Mouse (Mus musculus): ENCODE data around the gene Tmem206.

Gene Tmem206

GRCm38 (mm10) chr1:191306316-191306715 is 19.4 kb upstream of the Tmem206 start:
- in situ Hi-C loops (cut with MboI, MseI), result no loop called here

DNA sequence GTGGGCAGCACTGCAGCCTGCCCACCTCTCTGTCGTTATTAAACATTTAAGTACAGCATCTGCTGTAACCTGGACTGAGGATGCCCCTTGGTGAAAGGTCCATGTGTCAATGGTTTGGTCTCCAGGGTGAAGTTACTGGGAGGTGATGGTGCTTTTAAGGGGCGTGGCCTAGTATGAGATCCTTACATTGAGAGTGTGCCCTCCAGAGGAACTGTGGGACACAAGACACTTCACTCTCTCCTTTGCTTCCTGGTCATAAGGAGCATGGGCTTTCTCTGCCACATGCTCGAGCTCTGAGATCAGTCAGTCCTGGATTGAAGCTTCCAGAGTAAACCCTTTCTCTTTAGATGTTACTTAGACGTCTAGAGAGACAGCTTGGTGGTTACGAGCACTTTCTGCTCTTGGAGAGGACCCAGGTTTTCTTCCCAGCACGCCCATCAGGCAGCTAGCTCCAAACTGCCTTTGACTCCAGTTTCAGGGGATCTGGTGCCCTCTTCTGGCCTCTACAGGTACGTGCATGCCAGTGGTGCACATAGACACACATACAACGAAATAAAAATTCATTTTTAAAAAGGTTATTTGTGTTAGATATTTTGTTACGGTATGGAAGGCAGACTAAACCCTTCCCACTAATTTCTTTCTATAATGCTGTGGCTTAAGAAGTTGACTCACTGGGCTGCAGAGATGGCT is 17.8 kb upstream of the Tmem206 start:
- in situ Hi-C loops (cut with MboI, MseI), result no loop called here

GRCm38 (mm10) chr1:191311296-191311898 is 14.3 kb upstream of the Tmem206 start:
- in situ Hi-C loops (cut with MboI, MseI), result no loop called here

GRCm38 (mm10) chr1:191312513-191312941 is 13.2 kb upstream of the Tmem206 start:
- in situ Hi-C loops (cut with MboI, MseI), result no loop called here

GRCm38 (mm10) chr1:191313158-191313557 is 12.6 kb upstream of the Tmem206 start:
- in situ Hi-C loops (cut with MboI, MseI), result no loop called here

- in situ Hi-C loops (cut with MboI, MseI), result no loop called here
Observed at GRCm38 (mm10) chr1:191313926-191314325, 11.8 kb upstream of the Tmem206 start.

- in situ Hi-C loops (cut with MboI, MseI), result no loop called here
Observed at GRCm38 (mm10) chr1:191316818-191317217, 8.9 kb upstream of the Tmem206 start.

DNA sequence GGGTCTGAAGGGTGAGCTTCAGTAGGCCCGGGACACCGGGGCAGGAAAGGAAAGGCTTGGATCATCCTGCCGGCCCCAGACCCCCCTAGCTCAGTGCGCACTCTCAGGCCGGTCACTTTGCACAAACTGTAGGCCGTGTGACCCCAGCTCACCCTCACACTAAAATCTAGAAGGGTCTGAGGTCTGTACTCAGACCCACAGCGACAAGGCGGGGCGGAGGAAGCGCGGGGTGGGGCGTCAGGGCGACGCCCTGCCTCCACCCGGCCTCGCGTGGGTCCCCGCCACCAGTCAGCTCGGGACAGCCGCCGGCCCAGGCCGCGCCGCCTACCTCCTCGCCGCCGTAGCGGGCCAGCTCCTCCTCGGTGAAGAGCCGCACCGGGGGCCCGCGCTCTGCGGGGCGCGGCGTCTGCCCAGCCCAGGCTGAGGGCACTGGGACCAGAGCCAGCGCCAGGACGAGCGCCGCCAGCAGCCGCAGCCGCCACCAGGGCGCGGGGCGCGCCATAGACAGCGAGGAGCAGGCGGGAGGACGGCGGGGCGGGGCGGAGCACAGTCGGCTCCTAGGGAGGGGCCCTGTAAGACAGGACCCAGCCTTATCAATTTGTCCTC is 8.0 kb upstream of the Tmem206 start, which contains the start of gene Nenf:
Nenf (minus strand) TSS at position 604 of the 606 bp plus-strand sequence.
- in situ Hi-C loops (cut with MboI, MseI), result no loop called here

GRCm38 (mm10) chr1:191318686-191319085 is 7.0 kb upstream of the Tmem206 start:
- in situ Hi-C loops (cut with MboI, MseI), result no loop called here

GRCm38 (mm10) chr1:191323381-191323780 is 2.3 kb upstream of the Tmem206 start:
- in situ Hi-C loops (cut with MboI, MseI), result loop anchor here (10.0 kb wide), 1 partner anchor 501 kb away; the partner anchor contains the start of gene Nek2

GRCm38 (mm10) chr1:191324733-191325590 is 750 bp upstream of the Tmem206 start:
- in situ Hi-C loops (cut with MboI, MseI), result loop anchor here (10.0 to 25.0 kb wide), 2 partner anchors 212 to 500 kb away; partner anchors contain the start of gene Nek2

GRCm38 (mm10) chr1:191326233-191326882 is 646 bp downstream of the Tmem206 start:
- in situ Hi-C loops (cut with MboI, MseI), result loop anchor here (10.0 to 25.0 kb wide), 2 partner anchors 211 to 498 kb away; partner anchors contain the start of gene Nek2

DNA sequence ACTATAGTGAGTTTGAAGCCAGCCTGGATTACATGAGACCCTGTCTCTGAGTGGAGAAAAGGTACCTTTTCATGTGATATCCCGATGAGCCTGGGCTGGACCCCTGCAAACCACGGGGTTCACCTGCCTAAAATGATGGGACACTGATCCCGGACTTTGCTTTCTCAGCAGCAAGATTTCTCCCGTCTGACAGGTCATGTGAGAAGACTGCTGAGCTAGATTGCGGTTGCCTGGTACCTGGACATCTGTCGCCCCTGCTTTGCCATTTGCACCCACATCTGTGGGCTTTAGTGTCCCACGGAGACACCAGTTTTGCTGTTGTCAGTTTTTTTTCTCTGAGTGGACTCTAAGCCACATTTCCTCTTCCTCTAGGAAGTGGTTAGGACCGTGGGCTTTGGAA is 1.5 kb downstream of the Tmem206 start:
- in situ Hi-C loops (cut with MboI, MseI), result loop anchor here (10.0 to 25.0 kb wide), 2 partner anchors 210 to 498 kb away; partner anchors contain the start of gene Nek2

DNA sequence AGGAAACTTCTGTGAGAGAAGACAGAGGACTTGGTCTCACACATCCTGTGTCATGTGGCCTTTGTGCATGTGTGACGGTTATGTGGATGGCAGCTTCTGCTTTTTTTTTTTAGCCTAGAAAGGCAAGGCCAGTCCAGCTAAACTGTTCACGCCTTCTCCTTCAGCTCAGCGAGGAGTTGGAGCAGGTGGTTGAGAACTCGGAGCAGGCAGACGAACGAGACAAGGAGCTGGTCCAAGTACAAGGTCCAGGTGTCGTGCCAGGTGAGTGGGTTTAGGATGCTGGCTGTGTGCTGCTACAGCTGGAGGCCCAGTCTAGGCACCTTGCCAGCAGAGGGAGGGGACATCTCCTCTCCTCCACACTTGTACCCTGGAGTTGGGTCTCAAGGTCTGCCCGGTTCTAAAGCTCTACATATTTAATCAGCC is 2.3 kb downstream of the Tmem206 start:
- in situ Hi-C loops (cut with MboI, MseI), result loop anchor here (10.0 to 25.0 kb wide), 2 partner anchors 209 to 497 kb away; partner anchors contain the start of gene Nek2

DNA sequence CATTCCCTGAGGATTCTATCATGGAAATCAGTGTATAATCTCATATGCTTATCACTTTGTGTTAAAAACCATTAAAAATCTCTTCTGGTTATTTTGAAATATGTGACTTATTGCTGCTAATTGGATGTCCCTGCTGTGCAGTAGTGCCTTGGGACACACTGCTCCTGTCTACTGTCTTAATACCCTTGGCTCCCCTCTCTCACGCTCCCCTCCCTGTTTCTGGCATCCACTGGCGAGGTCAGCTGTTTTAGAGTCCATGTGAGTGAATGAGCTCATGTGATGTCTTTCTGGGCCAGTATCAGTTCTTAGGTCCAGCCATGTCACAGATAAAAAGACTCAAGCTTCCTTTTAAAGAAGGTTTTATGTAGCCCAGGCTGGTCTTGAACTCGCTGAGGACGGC is 4.6 kb downstream of the Tmem206 start:
- in situ Hi-C loops (cut with MboI, MseI), result loop anchor here (25.0 kb wide), 1 partner anchor 207 kb away; no protein-coding TSS in a partner anchor

DNA sequence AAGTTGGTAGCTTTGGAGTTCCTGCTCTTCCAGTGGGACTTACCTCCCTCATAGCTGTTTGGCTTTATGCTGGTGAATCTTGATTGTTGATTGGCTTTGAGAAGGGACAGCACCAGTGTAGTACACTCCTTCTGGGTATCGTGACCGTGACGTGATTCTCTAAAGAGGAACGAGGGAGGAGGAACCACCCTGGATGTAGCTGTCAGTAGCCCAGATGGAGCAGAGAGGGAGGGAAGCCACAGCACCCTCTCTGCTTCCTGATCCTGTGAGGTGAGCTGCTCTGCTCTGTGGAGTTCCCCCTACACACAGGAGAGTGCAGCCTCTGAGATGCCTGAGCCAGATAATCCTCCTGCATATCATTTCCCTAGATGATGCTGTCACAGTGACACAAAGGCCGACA is 8.8 kb downstream of the Tmem206 start:
- in situ Hi-C loops (cut with MboI, MseI), result loop anchor here (25.0 kb wide), 1 partner anchor 203 kb away; no protein-coding TSS in a partner anchor

GRCm38 (mm10) chr1:191339876-191340275 is 14.2 kb downstream of the Tmem206 start:
- in situ Hi-C loops (cut with MboI, MseI), result loop anchor here (25.0 kb wide), 1 partner anchor 197 kb away; no protein-coding TSS in a partner anchor

GRCm38 (mm10) chr1:191340530-191340929 is 14.8 kb downstream of the Tmem206 start:
- in situ Hi-C loops (cut with MboI, MseI), result loop anchor here (25.0 kb wide), 1 partner anchor 197 kb away; no protein-coding TSS in a partner anchor

- in situ Hi-C loops (cut with MboI, MseI), result loop anchor here (25.0 kb wide), 1 partner anchor 190 kb away; no protein-coding TSS in a partner anchor
Observed at GRCm38 (mm10) chr1:191347602-191348001, 21.9 kb downstream of the Tmem206 start.

- in situ Hi-C loops (cut with MboI, MseI), result loop anchor here (25.0 kb wide), 1 partner anchor 189 kb away; no protein-coding TSS in a partner anchor
Observed at GRCm38 (mm10) chr1:191348592-191348991, 22.9 kb downstream of the Tmem206 start.
